Mouse (Mus musculus): Measurements from ENCODE around the gene Ska3.

Ska3 gene

DNA sequence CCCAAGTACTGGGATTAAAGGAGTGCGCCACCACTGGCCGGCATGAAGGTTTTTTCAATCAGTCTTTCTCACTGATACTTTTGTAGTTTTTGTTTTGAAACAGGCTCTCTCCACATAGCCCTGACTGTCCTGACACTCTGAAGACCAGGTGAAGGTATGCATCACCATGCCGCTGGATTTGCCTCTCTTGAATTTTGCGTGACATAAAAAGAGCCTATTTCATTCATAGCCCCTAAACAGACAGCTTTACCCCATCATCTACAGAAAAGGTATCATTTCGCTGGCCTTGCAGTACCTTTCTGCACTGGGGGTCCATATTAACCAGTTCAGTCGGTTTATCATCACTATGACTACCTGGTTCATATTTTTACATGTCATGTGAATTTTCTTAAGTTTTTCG is 28.4 kb downstream of the Ska3 start:
- peak in 1 of 2 experiments; percentile 2 for DNase-seq (ENCODE audit: low spot score in 2 of 2)

DNA sequence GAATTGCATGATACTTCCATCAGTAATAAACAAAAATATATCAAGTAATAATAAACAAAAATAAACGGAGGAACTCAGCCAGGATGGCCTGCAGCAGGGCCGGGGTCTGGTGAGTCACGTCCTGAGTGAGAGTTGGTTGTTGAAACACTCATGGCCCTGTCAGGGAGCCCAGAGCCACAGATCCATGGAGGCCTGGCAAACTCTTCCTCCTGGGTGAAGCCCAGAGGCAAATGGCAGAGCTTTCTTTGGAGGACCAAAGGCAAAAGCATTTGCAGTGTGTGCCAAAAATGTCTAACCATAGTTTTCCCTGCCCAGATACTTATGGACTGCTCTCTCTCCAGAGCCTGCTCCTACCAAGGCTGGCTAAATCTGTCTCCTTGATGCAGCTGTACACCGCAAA is 34.8 kb downstream of the Ska3 start:
- DNase-seq (ENCODE audit: low spot score in 2 of 2) = no peak

DNA sequence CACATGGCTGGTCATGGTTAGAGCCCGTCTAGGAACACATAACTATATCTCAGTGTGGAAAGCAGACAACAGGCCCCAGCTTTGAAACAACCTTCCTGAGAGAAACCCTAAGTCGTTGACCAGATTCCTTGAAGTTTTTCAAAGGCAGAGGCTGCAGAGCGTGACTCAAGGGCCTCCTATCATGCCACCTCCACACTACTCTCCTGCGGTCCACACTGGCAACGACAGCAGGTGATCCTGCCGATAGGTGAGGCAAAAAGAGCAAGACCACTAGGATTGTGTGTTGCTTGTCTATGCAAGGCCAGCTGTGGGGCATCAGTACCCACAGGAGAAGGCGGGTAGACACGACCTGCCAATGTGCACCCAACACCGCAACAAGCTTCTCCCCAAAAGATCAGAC is 36.2 kb downstream of the Ska3 start:
- DNase-seq (ENCODE audit: low spot score in 2 of 2) = no peak

DNA sequence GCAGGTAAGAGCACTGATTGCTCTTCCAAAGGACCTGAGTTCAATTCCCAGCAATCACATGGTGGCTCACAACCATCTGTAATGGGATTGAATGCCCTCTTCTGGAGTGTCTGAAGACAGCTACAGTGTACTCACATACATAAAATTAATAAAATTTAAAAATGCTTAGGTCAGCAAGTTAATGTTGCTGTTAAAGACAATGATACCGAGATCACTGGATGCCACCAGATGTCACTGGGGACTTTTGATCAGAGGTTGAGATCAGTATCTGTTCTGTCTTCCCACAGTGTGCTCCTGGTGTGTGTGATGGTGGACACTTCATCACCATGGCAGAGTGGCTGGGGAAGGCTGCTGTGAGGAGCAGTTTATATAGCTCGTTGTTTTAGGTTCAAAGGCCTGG is 36.7 kb downstream of the Ska3 start:
- no peak for DNase-seq (ENCODE audit: low spot score in 2 of 2)

DNA sequence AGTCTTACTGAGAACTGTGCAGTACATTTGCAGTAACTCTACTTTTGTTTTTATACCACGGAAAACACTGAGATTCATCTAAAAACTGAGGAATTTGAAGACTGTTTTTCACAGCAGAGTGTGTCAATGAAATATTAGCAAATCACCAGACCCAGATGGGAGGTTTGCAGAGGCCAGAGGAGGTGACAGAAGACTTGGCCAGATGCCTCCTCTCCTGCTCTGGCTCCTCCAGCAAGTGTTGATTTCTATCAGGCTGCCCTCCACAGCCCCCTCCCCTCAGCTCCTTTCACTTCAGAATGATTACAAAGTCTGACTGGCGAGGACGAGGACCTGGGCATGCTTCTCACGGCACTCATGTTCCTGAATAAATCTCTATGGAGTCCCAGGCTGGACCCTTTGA is 38.6 kb downstream of the Ska3 start:
- DNase-seq (ENCODE audit: low spot score in 2 of 2) = no peak

DNA sequence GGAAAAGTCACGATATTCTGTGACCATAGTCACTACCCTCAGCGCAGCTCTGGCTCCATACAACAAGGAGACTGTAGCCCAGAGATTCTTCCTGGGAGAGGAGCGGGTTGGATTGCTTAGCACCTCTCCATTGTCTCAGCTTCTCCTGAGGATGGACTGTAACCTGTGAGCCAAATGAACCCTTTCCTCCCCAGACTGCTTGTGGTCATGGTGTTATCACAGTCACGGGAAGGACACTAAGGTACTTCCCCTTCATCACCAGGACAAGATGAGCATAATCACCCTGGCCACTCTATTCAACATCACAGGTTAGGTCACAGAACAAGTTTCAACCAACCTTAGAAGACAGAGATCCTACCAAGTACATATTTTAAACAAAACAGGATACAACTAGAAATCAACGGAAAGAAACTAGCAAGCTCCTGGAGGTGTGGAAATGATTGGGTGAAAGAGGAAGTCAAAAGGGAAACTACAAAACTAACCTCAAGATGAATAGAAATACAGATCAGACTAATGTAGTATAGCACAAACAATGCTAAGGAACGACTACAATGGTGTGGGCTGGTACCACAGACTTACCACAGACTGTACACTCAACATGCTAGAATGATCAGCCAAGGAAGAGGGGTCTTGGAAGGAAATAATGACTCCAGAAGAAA is 53.7 kb downstream of the Ska3 start:
- DNase-seq (ENCODE audit: low spot score in 2 of 2) = no peak

DNA sequence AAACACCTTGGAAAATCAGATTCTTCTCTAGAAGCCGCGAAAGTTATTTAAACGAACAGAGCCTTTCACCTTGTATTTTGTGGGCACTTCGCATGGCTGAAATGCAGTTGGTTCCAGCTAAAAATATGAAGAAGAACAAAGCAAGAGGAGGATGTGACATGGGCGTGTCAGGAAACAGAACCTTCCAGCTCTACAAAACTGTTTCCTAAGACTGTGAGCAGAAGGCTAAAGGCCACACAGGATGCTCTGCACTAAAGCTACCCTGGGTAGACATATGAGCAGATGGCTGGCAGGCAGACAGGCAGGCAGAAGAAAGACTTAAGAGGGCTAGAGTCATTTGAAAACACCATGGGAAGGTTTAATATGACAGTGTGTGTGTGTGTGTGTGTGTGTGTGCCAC is 56.9 kb downstream of the Ska3 start:
- no peak for DNase-seq (ENCODE audit: low spot score in 2 of 2)

DNA sequence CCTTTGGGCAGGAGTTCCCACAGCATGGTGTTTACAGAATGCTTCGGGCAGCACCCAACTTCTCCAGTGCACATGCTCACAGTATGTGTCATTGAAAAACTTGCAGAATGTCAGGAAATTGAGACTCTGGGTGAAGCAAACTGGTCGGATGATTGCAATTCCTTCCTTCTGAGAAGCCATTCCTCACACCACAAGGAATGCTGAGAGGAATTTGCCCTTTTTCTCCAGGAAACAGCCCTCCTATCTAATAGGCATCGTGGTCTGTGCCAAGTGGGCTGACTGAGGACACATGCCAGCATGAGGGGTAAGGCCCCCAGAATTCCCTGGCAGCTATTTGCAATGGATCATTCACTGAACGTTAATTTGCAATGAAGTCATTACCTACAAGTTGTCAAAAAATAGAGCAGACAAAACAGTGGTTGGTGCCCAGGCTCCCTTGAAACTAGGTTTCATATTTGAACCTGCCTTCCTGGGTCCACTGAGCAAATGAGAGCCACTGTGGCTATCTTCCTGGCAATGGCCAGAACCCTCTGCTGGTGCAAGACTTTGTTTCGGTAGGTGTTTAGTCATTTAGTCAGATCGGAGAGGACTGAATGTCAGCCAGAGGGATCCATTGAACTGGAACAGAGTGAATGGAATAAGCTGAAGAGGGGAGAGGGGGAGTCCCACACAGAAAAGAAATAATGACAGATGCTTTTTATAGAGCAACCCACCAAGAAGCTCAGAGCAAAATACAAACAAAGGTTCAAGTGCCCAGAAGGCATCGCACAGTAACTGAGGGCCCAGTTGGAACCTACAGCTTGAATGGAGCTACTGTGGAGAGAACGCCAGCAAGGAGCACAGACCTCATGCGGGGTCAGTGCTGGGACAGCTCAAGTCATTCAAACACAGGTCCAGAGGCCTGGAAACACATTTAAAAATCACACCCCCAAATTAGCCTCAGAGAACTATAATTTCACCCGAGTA is 65.3 kb downstream of the Ska3 start:
- no peak for DNase-seq (ENCODE audit: low spot score in 2 of 2)

DNA sequence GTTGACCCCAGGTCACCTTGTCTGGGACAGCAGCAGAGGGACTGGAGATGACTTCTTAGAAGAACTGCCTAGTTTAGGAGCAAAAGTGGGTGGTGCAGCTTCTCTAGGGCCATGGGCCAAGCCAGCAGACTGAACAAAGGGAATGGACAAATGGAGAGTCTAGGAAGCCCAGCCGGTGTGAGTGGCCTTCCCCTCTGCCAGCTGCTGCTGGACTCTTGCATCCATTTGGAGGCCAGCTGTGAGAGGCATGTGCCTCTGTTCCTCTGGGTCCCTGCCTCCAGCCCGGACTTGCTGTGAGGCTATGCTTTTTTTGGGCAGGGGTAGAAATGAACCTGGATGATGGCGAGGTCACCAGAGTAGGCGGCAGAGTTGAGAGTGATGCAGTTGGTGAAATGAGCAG is 67.7 kb downstream of the Ska3 start, which contains the start of gene Lats2:
Lats2 (minus strand) TSS at position 152 of the 400 bp plus-strand sequence.
- DNase-seq (ENCODE audit: low spot score in 2 of 2) = no peak
